Mouse (Mus musculus) heart, embryonic 16.5 days (tissue): ENCODE data around the gene Dynlt1a. TPM values are rescaled to one million over a fixed set of nuclear protein-coding genes. Genes with fewer than 3 reads are reported as not detected.
A peak's percentile ranks its signal among the peaks of the same experiment; 100 is the strongest.
"Not testable (repeated sequence)": the region's sequence is repeated elsewhere in the genome, so short reads cannot be mapped to it uniquely, and the experiment has no call there.

Experiments used
- ATAC-seq: fragments of 200-750 bp; cut with Nextera tagmentation; replicated peaks from 2 replicates; pipeline ENCODE4 v1.8.0; 2017; ENCODE audit warnings: moderate number of reproducible peaks; ENCODE audit not compliant: insufficient read depth, low FRiP score; ENCODE audit errors: extremely low read depth
- H3K27ac ChIP-seq: fragments of 300-500 bp; sonication (generic); 2 replicates; pipeline ENCODE4 v1.5.1; 2014; ENCODE audit warnings: mild to moderate bottlenecking, low read length, control low read depth, moderate library complexity
- H3K27me3 ChIP-seq: fragments of 300-500 bp; sonication (generic); 2 replicates; pipeline ENCODE4 v1.6.1; 2014; ENCODE audit warnings: low read length, mixed read lengths; ENCODE audit not compliant: control insufficient read depth, insufficient read depth
- H3K36me3 ChIP-seq: fragments of 300-500 bp; sonication (generic); 2 replicates; pipeline ENCODE4 v1.6.1; 2014; ENCODE audit not compliant: control insufficient read depth, insufficient read depth
- H3K4me1 ChIP-seq: fragments of 300-500 bp; sonication (generic); 2 replicates; pipeline ENCODE4 v1.6.1; 2014; ENCODE audit warnings: low read length, mixed read lengths; ENCODE audit not compliant: control insufficient read depth, insufficient read depth
- H3K4me2 ChIP-seq: fragments of 300-500 bp; sonication (generic); 2 replicates; pipeline ENCODE4 v1.6.1; 2014; ENCODE audit warnings: low read depth, mild to moderate bottlenecking, control low read depth, low read length
- H3K4me3 ChIP-seq: fragments of 300-500 bp; sonication (generic); 2 replicates; pipeline ENCODE4 v1.5.1; 2014; ENCODE audit warnings: mild to moderate bottlenecking, control low read depth, low read length
- H3K9ac ChIP-seq: fragments of 300-500 bp; sonication (generic); 2 replicates; pipeline ENCODE4 v1.6.1; 2014; ENCODE audit warnings: low read length, control low read depth
- H3K9me3 ChIP-seq: fragments of 300-500 bp; sonication (generic); replicated peaks from 2 replicates; pipeline ENCODE4 v1.6.1; 2016; ENCODE audit warnings: low read length; ENCODE audit not compliant: control insufficient read depth
- WGBS: fragments of 180-500 bp; shearing (Covaris S2); extraction: QIAGEN DNeasy Blood & Tissue Kit; methylation state at CpG from one replicate; pipeline ENCODE4 v1.1.7; 2014; 5-methylcytosine and 5-hydroxymethylcytosine counted together
- polyA plus RNA-seq: library from polyadenylated mRNA; unstranded; fragments of >200 nt; fragmentation: Nextera tagmentation; extraction: Ambion mirVana; gene quantifications from 2 replicates; pipeline ENCODE4 v1.2.1, GENCODE M21; 2015

Gene Dynlt1a
- 11.5 and 13.0 TPM in 2 replicates for polyA plus RNA-seq

DNA sequence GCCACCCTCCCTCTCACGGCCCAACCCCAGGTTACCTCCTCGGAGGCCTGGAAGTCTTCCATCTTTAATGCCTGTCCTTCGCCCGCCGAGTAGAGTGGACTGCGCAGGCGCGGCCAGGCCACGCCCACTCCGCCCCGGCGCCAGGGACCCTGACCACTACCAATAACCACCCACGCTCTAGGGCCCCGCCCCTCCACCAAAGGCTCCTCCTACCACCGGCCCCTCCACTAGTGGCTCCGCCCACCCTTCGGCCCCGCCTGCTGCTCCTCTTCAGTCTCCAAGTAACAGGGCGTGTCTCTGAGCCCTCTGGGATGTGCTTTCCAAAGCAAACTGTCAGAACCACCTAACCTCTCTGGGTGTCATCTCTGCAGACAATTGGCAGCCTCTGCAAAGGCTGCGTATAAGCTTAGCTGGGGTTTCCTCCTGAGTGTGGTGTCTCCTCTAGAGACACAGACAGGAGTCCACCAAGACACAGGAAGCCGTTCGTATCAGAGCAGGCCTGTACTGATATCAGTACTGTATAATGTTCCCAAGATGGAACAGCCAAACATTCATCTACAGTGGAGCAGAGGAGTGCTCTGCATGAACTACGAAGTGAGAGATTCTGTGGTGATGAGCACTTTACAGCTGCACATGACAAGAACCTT lies at the start of gene Dynlt1a:
Gene Dynlt1a, minus strand, starts transcription at position 162 of the 647 bp plus-strand sequence.
- not testable (repeated sequence) for H3K27ac ChIP-seq, H3K9me3 ChIP-seq, H3K36me3 ChIP-seq, H3K4me1 ChIP-seq, H3K27me3 ChIP-seq
- 7% methylated on average over 23 of the region's 23 CpGs for WGBS
- Histone ChIP-seq H3K4me3 (peak within 1 kb of the TSS; percentile 54), H3K4me2 (peak within 1 kb of the TSS; percentile 68), H3K9ac (peak within 1 kb of the TSS; percentile 59; the same call in 1 of the 2 replicates)
- peak; percentile 96 for ATAC-seq

DNA sequence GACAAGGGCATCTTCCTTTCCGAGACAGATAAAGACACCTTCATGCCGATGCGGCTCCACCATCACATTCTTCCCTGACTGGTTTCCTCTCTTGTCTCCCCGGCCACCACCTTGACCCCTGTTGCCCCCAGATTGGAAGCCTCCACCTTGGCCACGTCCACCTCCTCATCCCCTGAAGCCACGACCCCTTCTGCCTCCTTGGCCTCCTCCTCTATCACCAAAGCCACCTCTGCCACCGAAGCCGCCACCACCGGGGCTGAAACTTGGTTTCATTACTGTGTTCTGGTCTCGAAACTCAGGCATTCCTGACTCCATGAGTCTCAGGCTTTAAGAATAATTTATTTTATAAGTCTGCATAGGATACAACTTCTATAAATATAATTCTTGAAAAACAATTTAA lies 38.0 kb upstream of the Dynlt1a start:
- not testable (repeated sequence) for H3K4me1 ChIP-seq, ATAC-seq, H3K27me3 ChIP-seq, H3K27ac ChIP-seq, H3K9ac ChIP-seq, H3K4me2 ChIP-seq, H3K9me3 ChIP-seq, H3K4me3 ChIP-seq, H3K36me3 ChIP-seq
- 76% methylated on average over 10 of the region's 10 CpGs for WGBS

DNA sequence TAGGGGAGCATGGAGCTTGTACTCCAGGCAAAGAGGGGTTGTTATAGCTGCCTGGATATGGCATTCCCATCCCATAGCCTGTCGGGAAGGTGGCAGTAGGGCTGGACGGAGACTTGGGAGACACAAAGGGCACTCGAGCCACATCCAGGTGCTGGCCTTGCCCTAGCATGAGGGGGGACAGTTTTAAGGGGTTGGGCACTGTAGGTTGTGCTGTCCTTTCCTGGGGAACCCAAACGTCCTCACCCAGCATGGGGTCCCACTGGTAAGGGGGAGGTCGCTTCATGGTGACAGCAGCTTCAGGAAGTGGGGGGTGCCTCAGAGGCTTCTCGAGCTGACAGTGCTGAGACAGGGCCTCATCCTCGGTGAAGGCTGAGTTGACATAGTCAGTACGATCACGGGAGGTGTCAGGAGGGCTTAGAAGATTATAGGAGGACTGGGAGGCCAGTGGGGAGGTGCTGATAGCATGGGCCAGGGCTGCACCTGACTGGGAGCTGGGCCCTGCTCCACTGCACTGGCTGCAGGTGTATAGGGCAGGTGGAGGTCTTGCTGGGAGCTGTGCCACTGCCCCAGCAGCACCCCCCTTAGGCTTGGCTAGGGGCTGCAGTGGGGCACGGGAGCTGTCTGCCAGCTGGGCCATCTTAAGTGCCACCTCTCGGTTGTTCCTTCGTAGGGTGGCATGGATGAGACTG lies 25.4 kb upstream of the Dynlt1a start:
- ATAC-seq, result peak; percentile 10
- H3K9ac ChIP-seq, H3K4me2 ChIP-seq, H3K27ac ChIP-seq, H3K4me1 ChIP-seq, H3K9me3 ChIP-seq, H3K4me3 ChIP-seq, H3K27me3 ChIP-seq, H3K36me3 ChIP-seq: not testable (repeated sequence)
- whole genome bisulfite sequencing, result no CpG with 5 or more reads among the region's 12 CpGs

DNA sequence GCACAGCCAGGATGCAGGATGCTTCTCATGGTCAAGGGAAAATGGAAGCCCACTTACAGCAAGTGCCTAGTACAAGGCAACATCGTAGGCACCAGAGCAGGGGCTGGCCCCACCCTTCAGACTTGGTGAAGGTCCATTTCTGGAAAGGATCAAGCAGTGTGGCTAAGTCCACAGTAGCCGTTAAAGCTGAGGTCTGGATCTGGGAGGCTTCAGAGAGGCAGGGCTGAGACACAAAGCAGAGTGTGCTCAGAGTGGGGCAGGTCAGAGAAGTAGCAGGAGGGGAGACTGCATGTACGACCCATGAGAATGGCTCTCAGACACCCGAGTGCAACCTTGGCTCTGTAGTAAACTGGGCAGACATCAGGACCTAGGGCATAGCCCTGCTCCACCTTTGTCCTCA lies 11.7 kb upstream of the Dynlt1a start:
- 60% methylated on average over 3 of the region's 4 CpGs for WGBS
- H3K27ac ChIP-seq, H3K4me1 ChIP-seq, H3K4me3 ChIP-seq, H3K27me3 ChIP-seq, H3K9ac ChIP-seq, H3K4me2 ChIP-seq, ATAC-seq, H3K9me3 ChIP-seq, H3K36me3 ChIP-seq: not testable (repeated sequence)

DNA sequence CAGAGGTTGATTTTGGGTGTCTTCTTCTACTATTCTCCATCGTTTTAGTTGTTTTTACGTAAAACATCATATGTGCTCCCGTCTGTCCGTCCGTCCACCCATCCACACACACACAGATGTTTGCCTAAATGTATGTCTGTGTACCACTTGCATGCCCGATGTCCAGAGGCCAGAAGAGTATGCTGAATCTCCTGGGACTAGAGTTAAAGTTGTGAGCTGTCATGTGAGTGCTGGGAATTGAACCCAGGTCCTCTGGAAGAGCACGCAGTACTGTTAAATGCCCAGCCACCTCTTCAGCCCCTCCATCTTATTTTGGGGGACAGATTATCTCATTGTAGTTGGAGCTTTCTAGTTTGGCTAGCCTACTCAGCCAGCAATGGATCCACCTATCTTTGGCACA lies 10.3 kb upstream of the Dynlt1a start:
- not testable (repeated sequence) for H3K4me3 ChIP-seq, H3K36me3 ChIP-seq, H3K9ac ChIP-seq, H3K27me3 ChIP-seq, H3K4me1 ChIP-seq, H3K4me2 ChIP-seq, H3K9me3 ChIP-seq, H3K27ac ChIP-seq, ATAC-seq
- 83% methylated on average over 7 of the region's 7 CpGs for WGBS

DNA sequence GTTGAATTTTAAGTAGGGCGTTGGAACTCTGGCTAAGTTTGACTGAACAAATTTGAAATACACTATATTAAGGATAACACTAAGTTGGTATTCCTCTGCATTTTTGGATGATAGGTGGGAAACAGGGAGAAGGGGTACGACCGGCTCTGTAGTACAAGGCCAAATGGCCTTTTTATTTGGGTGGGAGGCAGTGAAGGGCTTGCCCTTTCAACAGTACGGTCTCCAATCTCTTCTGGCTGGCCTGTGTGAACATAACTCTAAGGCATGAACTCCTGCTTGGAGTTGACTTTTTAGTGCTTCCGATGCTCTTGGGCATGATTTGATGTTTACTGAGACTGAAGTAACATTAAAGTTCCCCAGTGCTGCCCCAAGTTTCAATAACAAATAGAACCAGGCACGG lies 8.2 kb upstream of the Dynlt1a start:
- H3K36me3 ChIP-seq, H3K4me1 ChIP-seq, H3K9ac ChIP-seq, H3K9me3 ChIP-seq, H3K27ac ChIP-seq, H3K4me3 ChIP-seq, H3K4me2 ChIP-seq, ATAC-seq, H3K27me3 ChIP-seq: not testable (repeated sequence)
- WGBS, result 77% methylated on average over 6 of the region's 6 CpGs

DNA sequence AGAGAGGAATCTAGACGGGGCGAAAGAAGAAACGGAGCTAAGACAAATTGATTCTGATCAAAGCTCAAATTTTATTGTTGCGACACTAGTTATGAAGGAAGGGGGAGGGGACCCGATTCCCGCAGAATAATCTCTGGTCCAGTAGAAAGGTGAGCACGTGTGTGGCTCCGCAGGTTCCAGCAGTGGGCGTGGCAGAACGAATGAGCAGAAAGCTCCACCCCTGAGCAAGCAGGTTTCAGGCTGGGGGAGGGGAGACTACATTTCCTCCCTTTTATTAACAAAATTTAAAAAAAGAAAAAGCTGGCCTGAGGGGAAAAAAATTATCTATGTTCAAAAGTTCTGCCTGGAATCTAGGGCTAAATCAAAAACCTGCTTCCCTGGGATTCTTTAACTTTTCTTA lies 7.7 kb upstream of the Dynlt1a start:
- not testable (repeated sequence) for ATAC-seq, H3K4me1 ChIP-seq, H3K9ac ChIP-seq, H3K27me3 ChIP-seq, H3K4me3 ChIP-seq, H3K27ac ChIP-seq, H3K36me3 ChIP-seq, H3K4me2 ChIP-seq, H3K9me3 ChIP-seq
- 66% methylated on average over 10 of the region's 10 CpGs for WGBS

DNA sequence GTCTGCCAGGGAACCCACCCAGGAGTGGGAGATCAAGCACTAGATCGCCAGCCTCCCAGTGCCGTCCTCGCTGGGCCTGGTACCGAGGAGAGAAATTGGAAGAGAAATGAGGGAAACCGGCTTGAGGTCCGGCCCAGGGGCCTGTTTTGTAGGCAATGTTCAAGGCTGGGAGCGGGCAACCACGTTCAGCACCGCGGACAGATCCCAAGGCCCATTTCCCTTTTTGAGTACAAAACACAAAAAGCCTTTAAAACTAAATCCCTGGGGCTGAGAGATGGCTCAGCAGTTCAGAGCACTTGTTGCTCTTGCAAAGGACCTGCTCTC lies 4.4 kb upstream of the Dynlt1a start:
- H3K9me3 ChIP-seq, H3K9ac ChIP-seq, H3K36me3 ChIP-seq, H3K27ac ChIP-seq, H3K27me3 ChIP-seq, H3K4me2 ChIP-seq, H3K4me1 ChIP-seq, H3K4me3 ChIP-seq, ATAC-seq: not testable (repeated sequence)
- no CpG with 5 or more reads among the region's 10 CpGs for WGBS

DNA sequence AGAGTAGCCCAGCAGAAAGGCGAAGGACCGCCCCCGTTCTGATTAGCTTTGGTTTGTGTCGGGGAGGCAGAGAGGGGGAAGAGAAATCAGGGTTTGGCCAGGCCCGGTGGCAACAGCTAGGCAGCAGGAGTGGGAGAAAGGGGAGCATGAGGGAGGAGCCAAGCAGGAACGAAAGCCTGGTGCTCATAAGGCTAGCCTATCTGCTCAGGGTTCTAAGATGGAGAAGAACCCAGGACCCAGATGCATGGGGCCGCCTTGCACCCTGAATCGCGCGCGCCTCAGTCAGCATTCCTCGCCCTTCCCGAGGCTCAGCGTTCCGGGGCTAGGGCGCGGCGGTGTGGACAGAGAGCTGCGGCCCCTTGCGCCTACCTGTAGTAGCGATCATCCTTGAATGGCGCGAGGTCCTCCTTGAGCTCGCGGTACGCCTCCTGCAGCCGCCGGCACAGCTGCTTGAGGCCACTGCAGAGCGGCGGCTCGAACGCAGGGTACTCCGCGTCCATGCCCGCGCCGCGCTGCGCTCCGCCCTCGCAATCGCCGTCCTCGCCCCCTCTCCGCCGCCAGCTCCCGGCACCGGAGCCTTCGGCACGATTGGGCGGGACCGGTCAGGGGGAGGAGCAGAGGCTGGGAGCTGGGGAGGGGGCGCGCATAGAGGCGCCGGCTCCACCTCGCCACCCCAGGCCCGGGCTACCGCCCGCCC lies 3.9 kb upstream of the Dynlt1a start:
- H3K27me3 ChIP-seq, H3K4me1 ChIP-seq, H3K4me3 ChIP-seq, ATAC-seq, H3K27ac ChIP-seq, H3K9ac ChIP-seq, H3K9me3 ChIP-seq, H3K36me3 ChIP-seq, H3K4me2 ChIP-seq: not testable (repeated sequence)
- 1% methylated on average over 5 of the region's 60 CpGs for WGBS
